Mouse (Mus musculus) ES-Bruce4 (cell line): ENCODE measurements around the gene Kcnk5. TPM values are rescaled to one million over a fixed set of nuclear protein-coding genes. Genes with fewer than 3 reads are reported as not detected.

ENCODE experiments used
- H3K27ac ChIP-seq: 2 replicates; pipeline ENCODE4 v1.5.1; 2012; ENCODE audit warnings: low read length, inconsistent platforms; ENCODE audit not compliant: insufficient read depth
- H3K27me3 ChIP-seq: 2 replicates; pipeline ENCODE4 v1.6.1; 2012; ENCODE audit warnings: mild to moderate bottlenecking, low read length, inconsistent platforms; ENCODE audit not compliant: control insufficient read depth, poor library complexity, insufficient read depth, severe bottlenecking
- H3K36me3 ChIP-seq: 2 replicates; pipeline ENCODE4 v1.6.1; 2012; ENCODE audit warnings: inconsistent platforms, mild to moderate bottlenecking, low read length, moderate library complexity; ENCODE audit not compliant: control insufficient read depth, poor library complexity, insufficient read depth, severe bottlenecking
- H3K4me1 ChIP-seq: one replicate; pipeline ENCODE4 v1.8.1; 2011; ENCODE audit warnings: low read length; ENCODE audit not compliant: control insufficient read depth, insufficient read depth
- H3K4me3 ChIP-seq: 2 replicates; pipeline ENCODE4 v1.5.1; 2011; ENCODE audit warnings: low read depth, mild to moderate bottlenecking, low read length
- H3K9ac ChIP-seq: 2 replicates; pipeline ENCODE4 v1.6.1; 2012; ENCODE audit warnings: low read depth, mild to moderate bottlenecking, inconsistent platforms; ENCODE audit not compliant: poor library complexity, severe bottlenecking
- H3K9me3 ChIP-seq: replicated peaks from 2 replicates; pipeline ENCODE4 v1.6.1; 2012; ENCODE audit warnings: mild to moderate bottlenecking, low read length, inconsistent platforms; ENCODE audit not compliant: control insufficient read depth, poor library complexity, insufficient read depth, severe bottlenecking
- CTCF ChIP-seq: IDR thresholded peaks from one replicate; pipeline ENCODE4 v1.8.1; 2011; ENCODE audit warnings: low read depth, low read length
- EP300 ChIP-seq: IDR thresholded peaks from 2 replicates; pipeline ENCODE4 v1.6.1; 2011; ENCODE audit warnings: low read depth, low read length; ENCODE audit not compliant: insufficient read depth
- POLR2A ChIP-seq: IDR thresholded peaks from one replicate; pipeline ENCODE4 v1.8.1; 2011; ENCODE audit warnings: low read length; ENCODE audit not compliant: insufficient read depth
- polyA plus RNA-seq: library from polyadenylated mRNA; stranded (reverse); fragments of >200 nt; gene quantifications from 2 replicates; pipeline ENCODE4 v1.2.4, GENCODE M21; 2011; ENCODE audit warnings: low read depth; ENCODE audit not compliant: missing spikeins, insufficient read depth, insufficient read length

Gene Kcnk5
- polyA plus RNA-seq, 1 experiment, result 21.5 TPM

DNA sequence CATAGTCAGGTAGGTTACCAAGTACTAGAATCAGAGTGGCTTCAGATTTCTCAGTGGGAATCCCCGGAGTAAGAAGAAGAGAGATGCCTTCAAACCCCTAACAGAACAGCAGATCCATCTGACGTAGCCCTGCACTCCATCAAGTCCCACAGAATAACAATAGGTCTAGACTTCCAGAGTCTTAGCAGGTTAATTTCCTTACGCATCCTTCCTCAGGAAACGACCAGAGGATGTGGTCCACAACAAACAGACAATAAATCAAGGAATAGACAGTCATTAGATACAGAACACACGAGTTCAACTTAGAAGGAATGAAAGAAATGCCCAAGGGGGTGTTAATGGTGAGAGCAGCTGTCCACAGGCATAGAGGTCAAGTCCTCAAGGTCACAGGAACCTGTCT, 86.7 kb downstream of the Kcnk5 start:
- no peaks in the 10 kb centered on the region for H3K9me3 ChIP-seq
- H3K27me3 ChIP-seq, result no peaks in the 10 kb centered on the region; the same call in 1 of the 2 replicates
- no peak for TF ChIP-seq POLR2A
- H3K36me3 ChIP-seq, result no peaks in the 10 kb centered on the region
- H3K4me3 ChIP-seq, result no peak overlapping the region
- no peaks in the 10 kb centered on the region for H3K4me1 ChIP-seq
- H3K9ac ChIP-seq, result no peak overlapping the region
- H3K27ac ChIP-seq, result no peak overlapping the region

DNA sequence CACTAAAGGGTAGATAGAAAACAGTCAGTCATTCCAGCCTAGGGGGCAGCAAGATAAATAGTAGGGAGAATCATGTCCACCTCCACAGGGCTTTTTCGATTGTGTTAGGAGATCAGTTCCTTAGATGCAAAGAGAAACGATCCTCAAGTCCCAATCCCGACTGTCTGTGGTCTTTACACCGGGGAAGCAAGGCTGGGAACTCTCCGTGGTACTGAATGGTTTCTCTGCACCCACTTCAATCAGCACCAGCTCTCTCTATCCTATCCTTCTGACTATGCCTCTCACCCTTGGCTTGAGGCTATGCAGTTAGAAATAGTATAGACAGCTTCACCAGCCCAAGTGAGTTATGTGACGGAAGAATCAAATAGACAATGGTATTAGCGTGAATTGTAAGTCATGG, 88.1 kb downstream of the Kcnk5 start:
- TF ChIP-seq POLR2A (no peak), EP300 (no peak), CTCF (no peak)
- Histone ChIP-seq H3K9me3 (no peaks in the 10 kb centered on the region), H3K27me3 (no peaks in the 10 kb centered on the region; the same call in 1 of the 2 replicates), H3K4me3 (no peak overlapping the region), H3K4me1 (no peaks in the 10 kb centered on the region), H3K36me3 (no peaks in the 10 kb centered on the region), H3K9ac (no peak overlapping the region), H3K27ac (no peak overlapping the region)

Other genes starting within 250 kb of the Kcnk5 start
- 117 and 134 TPM in 2 replicates for gene Gng2, start 204.2 kb downstream of the Kcnk5 start, polyA plus RNA-seq
- 3.5 and 5.8 TPM in 2 replicates for gene Saysd1, start 43.3 kb downstream of the Kcnk5 start, polyA plus RNA-seq
- not detected in 2 replicates for gene Kcnk16, start 87.4 kb upstream of the Kcnk5 start, polyA plus RNA-seq
- gene Nudt13, start 112.9 kb upstream of the Kcnk5 start, polyA plus RNA-seq, result 14.0 and 16.1 TPM in 2 replicates
- gene Ecd, start 166.3 kb upstream of the Kcnk5 start, polyA plus RNA-seq, result 62.2 and 67.2 TPM in 2 replicates
- gene Fam149b, start 166.4 kb upstream of the Kcnk5 start, polyA plus RNA-seq, result 37.0 and 44.9 TPM in 2 replicates
- gene Dnajc9, start 207.1 kb upstream of the Kcnk5 start, polyA plus RNA-seq, result 107 and 121 TPM in 2 replicates
- gene Mrps16, start 211.8 kb upstream of the Kcnk5 start, polyA plus RNA-seq, result 55.7 and 69.6 TPM in 2 replicates